Mouse (Mus musculus) cerebellum, adult 11-12 months (tissue): ENCODE measurements around the gene Fpgs.

ENCODE experiments used
- DNase-seq: peaks from one replicate; pipeline ENCODE4 v3.0.0; 2022

Gene Fpgs

DNA sequence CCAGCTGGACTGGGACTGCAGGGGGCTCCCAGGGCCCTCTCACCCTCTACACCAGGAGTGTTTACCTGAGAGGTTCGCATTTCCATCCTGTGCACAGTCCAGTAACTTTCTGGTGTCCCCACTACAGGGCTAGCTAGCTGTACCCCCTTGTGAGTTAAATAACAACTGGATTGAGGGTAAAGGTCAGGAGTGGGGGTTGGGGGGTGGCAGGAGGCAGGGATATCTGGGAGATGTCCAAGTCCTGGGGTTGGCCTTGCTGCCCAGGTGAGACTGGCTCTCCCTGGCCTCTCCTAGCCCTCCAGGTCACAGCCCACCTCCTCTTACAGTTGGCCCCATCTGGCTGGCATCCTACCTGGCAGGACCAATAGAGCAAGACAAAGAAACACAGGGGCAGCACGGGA lies at the start of gene Fpgs:
Gene Fpgs (minus strand): TSS at position 125 of the 401 bp plus-strand sequence.
- DNase-seq = no peak

- no peak for DNase-seq
These were observed 48.2 kb upstream of the Fpgs start for GRCm38 (mm10) chr2:32752181-32752580.

GRCm38 (mm10) chr2:32751665-32752033 lies 47.7 kb upstream of the Fpgs start:
- DNase-seq = no peak

DNA sequence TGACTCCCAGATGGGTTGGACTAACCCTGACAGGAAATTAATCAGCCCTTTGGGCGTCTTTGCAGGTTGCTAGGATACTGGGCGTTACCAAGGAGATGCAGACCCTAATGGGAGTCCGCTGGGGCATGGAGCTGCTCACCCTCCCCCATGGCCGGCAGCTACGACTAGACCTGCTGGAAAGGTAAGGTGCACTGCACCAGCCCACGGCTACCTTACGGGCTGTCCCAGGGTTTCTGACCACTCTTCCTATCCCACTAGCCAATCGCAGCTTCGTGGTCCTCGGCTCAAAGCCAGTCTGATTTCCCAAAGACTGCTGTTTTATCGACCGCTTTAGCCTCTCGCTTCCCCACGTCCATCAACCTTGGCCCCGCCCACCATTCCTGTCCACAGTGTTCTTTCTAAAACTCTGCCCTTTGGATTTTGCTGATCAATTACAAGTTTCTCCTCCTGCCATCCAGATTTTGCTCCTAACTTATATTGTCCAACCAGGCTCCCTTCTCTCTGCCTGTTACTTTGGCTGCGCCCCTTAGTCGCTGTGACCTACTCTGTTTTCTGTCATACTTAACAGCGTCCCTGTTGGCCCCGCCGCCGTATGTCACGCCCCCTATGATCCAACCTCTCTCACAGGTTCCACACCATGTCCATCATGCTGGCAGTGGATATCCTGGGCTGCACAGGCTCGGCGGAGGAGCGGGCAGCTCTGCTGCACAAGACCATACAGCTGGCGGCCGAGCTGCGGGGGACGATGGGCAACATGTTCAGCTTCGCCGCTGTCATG lies 47.1 kb upstream of the Fpgs start:
- no peak for DNase-seq

- no peak for DNase-seq
These were observed 46.3 kb upstream of the Fpgs start for GRCm38 (mm10) chr2:32750199-32750598.

DNA sequence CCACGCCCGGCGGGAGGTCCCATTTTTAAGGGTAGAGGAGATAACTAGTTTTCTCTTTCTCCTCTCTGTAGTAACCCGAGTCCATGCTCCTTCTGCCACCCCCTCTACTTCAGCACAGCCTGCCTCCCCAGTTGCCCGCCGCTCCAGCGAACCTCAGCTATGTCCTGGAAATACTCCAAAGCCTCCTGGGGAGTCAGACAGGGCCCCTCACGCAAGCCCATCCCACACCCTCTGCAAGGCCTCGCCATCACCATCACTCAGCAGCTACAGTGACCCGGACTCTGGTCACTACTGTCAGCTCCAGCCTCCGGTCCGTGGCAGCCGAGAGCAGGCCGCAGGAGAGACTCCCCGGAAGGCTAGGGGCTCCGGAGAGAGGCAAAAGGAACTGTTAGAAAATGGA lies 45.1 kb upstream of the Fpgs start:
- DNase-seq = no peak

DNA sequence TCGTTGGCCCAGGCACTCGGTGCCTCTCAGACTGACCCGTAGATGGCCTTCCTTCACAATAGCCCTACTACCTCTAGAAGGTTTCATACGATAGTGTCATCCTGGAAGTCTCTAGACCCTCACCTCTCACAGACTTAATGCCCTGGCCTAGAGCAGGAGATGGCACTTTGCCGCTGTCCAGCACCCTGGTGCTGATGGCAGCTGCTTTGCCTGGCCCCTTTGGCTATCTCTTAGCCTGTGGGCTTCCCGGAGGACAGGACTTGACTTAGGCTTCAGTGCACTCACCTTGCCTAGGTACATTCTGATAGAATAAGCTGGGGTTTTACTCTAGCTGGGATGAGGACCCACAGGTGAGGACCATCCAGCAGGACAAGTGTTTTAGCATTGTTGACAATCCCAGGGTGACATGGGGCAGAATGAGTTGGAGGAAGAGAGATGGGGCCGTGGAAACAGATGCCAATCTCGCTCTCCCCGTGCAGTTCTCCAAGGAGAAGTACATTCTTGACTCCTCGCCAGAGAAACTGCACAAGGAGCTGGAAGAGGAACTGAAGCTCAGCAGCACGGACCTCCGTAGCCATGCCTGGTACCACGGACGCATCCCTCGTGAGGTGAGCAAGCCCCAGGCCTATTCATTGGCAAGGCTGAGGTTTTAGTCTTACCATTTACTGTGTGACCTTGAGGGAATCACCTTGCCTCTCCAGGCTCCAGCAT lies 40.5 kb upstream of the Fpgs start:
- DNase-seq = no peak

- DNase-seq = peak; percentile 91
These were observed 38.2 kb upstream of the Fpgs start for GRCm38 (mm10) chr2:32742173-32742531.

DNA sequence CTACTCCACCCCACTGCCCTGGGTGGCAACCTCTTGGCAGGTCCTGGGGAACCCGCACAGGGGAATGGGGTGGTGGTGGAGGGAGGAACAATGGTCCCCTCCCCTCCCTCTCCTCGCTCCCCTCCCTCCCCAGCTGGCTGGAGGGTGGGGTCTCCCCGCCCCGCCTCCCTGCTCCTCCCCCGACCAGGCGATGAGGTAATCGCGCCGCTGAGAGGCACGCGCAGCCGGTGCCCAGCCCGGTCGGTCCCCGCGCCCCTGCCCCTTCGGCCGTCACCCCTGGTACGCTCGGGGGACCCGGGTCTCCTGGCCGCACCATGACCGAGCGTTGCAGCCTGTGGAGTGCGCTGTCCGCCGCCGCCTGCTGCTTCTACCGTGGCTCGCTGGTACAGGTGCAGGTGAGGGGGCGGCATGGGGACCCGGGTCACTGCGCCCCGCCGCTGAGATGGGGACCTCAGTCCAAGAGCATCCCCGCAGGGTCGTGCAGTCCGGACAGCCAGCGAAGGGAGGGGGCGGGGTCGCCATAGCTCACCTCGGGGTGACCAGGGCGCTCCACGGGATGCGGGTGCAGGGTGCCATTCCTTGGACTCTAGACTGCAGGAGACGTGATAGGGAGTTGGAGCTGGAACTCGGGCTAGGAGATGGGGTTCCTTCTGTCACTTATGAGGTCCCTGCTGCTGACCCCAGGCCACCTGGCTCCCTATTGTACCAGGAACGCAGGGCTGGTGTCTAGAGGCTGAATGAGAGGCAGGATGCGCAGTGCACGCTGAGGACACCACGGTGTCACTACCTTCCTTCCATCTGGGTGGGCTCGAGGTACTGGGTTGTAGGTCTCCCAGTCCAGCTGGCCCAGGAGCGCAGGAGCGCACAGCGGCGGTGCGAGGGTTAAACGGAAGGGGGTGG lies 37.6 kb upstream of the Fpgs start:
- DNase-seq = peak; percentile 77

DNA sequence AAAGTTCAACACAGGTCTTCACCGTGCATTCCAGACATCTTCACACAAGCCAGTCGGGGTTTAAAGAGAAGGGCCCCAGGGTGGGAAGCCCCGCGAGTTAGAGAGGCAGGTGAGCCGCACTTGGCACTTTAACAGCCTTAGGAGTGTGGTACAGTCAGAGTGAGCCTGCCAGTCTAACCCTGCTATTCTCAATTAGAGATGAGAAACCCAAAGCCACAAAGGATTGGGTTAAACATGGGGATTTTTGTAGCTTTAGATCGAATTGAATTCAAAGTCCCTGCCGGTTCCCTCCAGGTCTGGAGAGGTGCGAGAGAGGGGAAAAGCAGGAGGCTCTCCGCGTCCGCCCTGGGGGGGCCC lies 36.9 kb upstream of the Fpgs start, which contains the start of gene 6330409D20Rik:
Gene 6330409D20Rik (minus strand): TSS at position 101 of the 357 bp plus-strand sequence.
- DNase-seq = no peak

GRCm38 (mm10) chr2:32739311-32739710 lies 35.4 kb upstream of the Fpgs start:
- DNase-seq = no peak

GRCm38 (mm10) chr2:32737008-32737407 lies 33.1 kb upstream of the Fpgs start:
- no peak for DNase-seq

- DNase-seq = no peak
These were observed 32.4 kb upstream of the Fpgs start for GRCm38 (mm10) chr2:32736306-32736829.

GRCm38 (mm10) chr2:32734933-32735332 lies 31.0 kb upstream of the Fpgs start:
- no peak for DNase-seq

GRCm38 (mm10) chr2:32734480-32734879 lies 30.5 kb upstream of the Fpgs start:
- DNase-seq = no peak

- no peak for DNase-seq
These were observed 28.8 kb upstream of the Fpgs start for GRCm38 (mm10) chr2:32732695-32733094.

GRCm38 (mm10) chr2:32731911-32732310 lies 28.0 kb upstream of the Fpgs start:
- DNase-seq = no peak

GRCm38 (mm10) chr2:32730854-32731253 lies 26.9 kb upstream of the Fpgs start:
- DNase-seq = no peak

DNA sequence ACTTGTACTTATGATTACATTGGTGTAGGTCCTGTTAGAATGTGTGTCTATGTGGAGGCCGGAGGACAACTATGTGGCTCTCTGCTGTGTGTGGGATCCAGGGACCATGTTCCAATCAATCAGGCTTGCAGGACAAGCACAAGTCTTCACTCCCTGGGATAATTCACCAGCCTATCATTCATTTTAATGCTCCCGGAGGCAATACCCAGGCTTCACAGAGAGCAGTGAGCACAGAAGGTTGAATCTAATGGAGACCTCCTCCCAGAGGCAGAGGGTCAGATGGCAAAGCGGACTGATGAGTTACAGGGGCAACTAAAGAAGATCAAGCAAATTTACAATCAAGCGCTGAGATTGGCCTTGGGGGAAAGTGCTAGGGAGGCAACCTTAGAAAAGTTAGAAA lies 25.6 kb upstream of the Fpgs start:
- no peak for DNase-seq

DNA sequence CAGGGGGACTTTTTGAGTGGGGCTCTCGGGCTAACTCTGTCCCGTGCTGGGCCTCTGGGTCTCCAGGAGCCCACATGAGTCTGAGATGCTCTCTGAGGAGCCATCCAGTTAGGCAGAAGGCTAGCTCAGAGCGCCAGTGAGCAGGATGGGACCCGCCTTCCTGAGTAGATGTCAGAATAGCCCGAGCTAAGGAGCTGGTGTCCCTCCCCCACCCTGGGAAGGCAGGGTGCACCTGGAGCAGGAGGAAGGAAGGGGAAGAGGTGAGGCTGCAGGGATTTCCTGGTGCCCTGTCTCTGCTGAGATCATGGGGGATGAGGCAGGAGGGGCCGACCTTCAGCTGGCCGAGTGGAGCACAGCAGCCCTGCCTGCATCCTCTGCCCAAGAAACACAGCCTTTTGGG lies 24.5 kb upstream of the Fpgs start:
- DNase-seq = no peak

GRCm38 (mm10) chr2:32727435-32727834 lies 23.5 kb upstream of the Fpgs start:
- DNase-seq = peak; percentile 92

DNA sequence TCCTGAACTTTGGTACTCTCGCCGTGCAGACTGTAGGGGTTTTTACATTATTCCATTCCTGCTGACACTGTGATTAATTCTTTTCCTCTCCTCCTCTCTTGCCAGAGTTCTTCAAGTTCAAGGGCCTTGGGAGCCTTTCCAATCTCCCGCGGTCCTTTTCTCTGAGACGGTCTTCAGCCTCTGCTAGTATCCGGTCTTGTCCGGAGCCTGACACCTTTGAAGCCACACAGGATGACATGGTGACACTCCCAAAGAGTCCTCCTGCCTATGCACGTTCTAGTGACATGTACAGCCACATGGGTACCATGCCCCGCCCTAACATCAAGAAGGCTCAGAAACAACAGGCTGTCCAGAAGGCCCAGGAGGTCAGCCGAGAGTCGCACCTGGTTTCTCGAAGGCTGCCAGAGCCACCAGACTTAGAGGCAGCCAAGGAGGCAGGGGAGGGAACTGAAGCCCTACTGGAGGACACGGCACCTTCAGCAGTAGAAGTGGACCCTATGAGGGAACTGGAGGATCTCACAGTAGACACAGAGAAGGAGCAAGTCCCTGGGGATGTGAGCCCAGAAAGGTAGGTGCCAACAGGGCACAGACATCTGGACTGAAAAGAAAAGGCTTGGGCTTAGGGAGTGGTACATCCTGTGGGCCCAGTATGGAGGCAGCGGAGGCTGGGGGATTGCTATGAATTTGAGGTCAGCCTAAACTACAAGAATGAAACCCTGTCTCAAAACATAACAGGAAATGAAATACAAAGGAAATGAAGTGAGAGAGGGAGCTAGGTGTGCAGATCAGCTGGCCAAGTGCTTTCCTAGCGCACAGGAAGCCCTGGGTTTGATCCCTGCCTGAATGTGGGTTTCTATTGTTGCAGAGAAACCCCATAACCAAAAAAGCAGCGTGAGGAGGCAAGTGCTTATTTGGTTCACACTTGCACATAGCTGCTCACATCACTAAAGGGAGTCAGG lies 21.2 kb upstream of the Fpgs start:
- no peak for DNase-seq
